Mouse (Mus musculus) kidney, embryonic 14.5 days (tissue): ENCODE results near the gene Man1a. TPM values are rescaled to one million over a fixed set of nuclear protein-coding genes. Genes with fewer than 3 reads are reported as not detected.

ENCODE experiments used
- ATAC-seq: fragments of 200-750 bp; cut with Nextera tagmentation; 2 replicates; pipeline ENCODE4 v1.8.0; 2017; ENCODE audit warnings: moderate number of reproducible peaks, mild to moderate bottlenecking, moderate TSS enrichment, moderate library complexity; ENCODE audit not compliant: low FRiP score, low TSS enrichment
- H3K27ac ChIP-seq: fragments of 300-500 bp; sonication (generic); 2 replicates; pipeline ENCODE4 v1.5.1; 2014; ENCODE audit warnings: low read depth, mild to moderate bottlenecking, low read length, moderate library complexity, mixed read lengths
- H3K27me3 ChIP-seq: fragments of 300-500 bp; sonication (generic); 2 replicates; pipeline ENCODE4 v1.6.1; 2014; ENCODE audit warnings: mild to moderate bottlenecking, low read length; ENCODE audit not compliant: control insufficient read depth, insufficient read depth
- H3K36me3 ChIP-seq: fragments of 300-500 bp; sonication (generic); 2 replicates; pipeline ENCODE4 v1.6.1; 2014; ENCODE audit warnings: low read length, mixed read lengths; ENCODE audit not compliant: control insufficient read depth, insufficient read depth
- H3K4me1 ChIP-seq: fragments of 300-500 bp; sonication (generic); 2 replicates; pipeline ENCODE4 v1.6.1; 2014; ENCODE audit warnings: low read length, mixed read lengths; ENCODE audit not compliant: control insufficient read depth, insufficient read depth
- H3K4me2 ChIP-seq: fragments of 300-500 bp; sonication (generic); replicated peaks from 2 replicates; pipeline ENCODE4 v1.6.1; 2014; ENCODE audit warnings: low read depth, mild to moderate bottlenecking, low read length
- H3K4me3 ChIP-seq: fragments of 300-500 bp; sonication (generic); 2 replicates; pipeline ENCODE4 v1.5.1; 2014; ENCODE audit warnings: mild to moderate bottlenecking, low read length
- H3K9ac ChIP-seq: fragments of 300-500 bp; sonication (generic); 2 replicates; pipeline ENCODE4 v1.6.1; 2014; ENCODE audit warnings: low read depth, mild to moderate bottlenecking, low read length, moderate library complexity
- H3K9me3 ChIP-seq: fragments of 300-500 bp; sonication (generic); 2 replicates; pipeline ENCODE4 v1.6.1; 2016; ENCODE audit warnings: low read length; ENCODE audit not compliant: control insufficient read depth
- WGBS: fragments of 180-500 bp; shearing (Covaris S2); extraction: QIAGEN DNeasy Blood & Tissue Kit; methylation state at CpG from one replicate; pipeline ENCODE4 v1.1.7; 2014; 5-methylcytosine and 5-hydroxymethylcytosine counted together
- polyA plus RNA-seq: library from polyadenylated mRNA; unstranded; fragments of >200 nt; fragmentation: Nextera tagmentation; extraction: Ambion mirVana; gene quantifications from 2 replicates; pipeline ENCODE4 v1.2.1, GENCODE M21; 2014

The Man1a gene
- polyA plus RNA-seq, 1 experiment from 2014 or later, result 13.9 TPM

DNA sequence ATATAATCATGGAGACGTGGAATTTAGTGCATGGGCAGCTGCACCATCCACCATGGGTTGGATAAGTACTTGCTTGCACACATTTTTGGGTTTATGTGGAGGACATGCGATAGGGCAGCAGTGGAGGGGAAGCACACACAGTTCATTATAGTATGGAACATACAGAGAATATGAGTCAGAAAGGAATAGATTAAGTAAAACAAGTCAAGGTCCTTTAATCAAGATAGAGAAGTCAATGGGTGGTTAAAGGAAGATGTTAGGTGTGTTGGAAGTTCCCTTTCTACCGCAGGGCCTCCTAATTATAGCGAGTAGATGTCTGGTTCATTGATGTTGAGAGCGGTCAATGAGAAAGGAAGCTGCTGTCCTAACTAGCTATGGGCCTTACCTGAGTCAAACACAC, 91.5 kb downstream of the Man1a start:
- Histone ChIP-seq H3K4me2 (no peak overlapping the region), H3K9ac (no peak overlapping the region), H3K27me3 (no peaks in the 10 kb centered on the region), H3K36me3 (no peaks in the 10 kb centered on the region), H3K27ac (no peak overlapping the region), H3K4me3 (no peak overlapping the region), H3K9me3 (no peaks in the 10 kb centered on the region), H3K4me1 (no peaks in the 10 kb centered on the region)
- no peak for ATAC-seq
- WGBS, result 95% methylated on average over 5 of the region's 5 CpGs

GRCm38 (mm10) chr10:53984086-53984485, 92.3 kb downstream of the Man1a start:
- ATAC-seq, result no peak
- H3K36me3 ChIP-seq, result no peaks in the 10 kb centered on the region
- H3K27me3 ChIP-seq, result no peaks in the 10 kb centered on the region
- no peaks in the 10 kb centered on the region for H3K4me1 ChIP-seq
- WGBS, result 64% methylated on average over 3 of the region's 3 CpGs
- H3K4me3 ChIP-seq, result no peak overlapping the region
- H3K27ac ChIP-seq, result no peak overlapping the region
- no peak overlapping the region for H3K9ac ChIP-seq
- H3K4me2 ChIP-seq, result no peak overlapping the region
- H3K9me3 ChIP-seq, result no peaks in the 10 kb centered on the region

GRCm38 (mm10) chr10:53978647-53979046, 97.8 kb downstream of the Man1a start:
- H3K9me3 ChIP-seq, result no peaks in the 10 kb centered on the region
- H3K4me3 ChIP-seq, result no peak overlapping the region
- 46% methylated on average over 1 of the region's 1 CpGs for WGBS
- H3K27ac ChIP-seq, result no peak overlapping the region
- no peaks in the 10 kb centered on the region for H3K36me3 ChIP-seq
- H3K27me3 ChIP-seq, result no peaks in the 10 kb centered on the region
- no peaks in the 10 kb centered on the region for H3K4me1 ChIP-seq
- no peak overlapping the region for H3K9ac ChIP-seq
- H3K4me2 ChIP-seq, result no peak overlapping the region
- ATAC-seq, result no peak

DNA sequence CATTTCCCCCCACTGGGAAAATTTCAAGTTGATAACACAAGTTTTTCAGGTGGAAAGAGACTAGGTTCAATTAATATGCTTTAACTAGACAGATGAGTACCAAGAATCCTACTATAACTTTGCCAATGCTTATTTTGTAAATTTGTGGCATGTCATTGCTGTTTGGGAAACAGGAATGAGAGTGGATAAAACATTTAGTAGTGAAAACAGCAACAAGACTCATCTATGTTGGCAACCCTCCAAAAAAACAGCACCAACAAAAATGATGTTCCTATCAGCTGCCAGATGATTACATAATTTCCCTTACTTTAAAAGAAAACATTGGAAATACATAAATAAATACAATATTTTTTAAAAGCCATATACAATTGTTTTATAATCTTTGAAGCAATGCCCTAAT, 102.2 kb downstream of the Man1a start:
- no peak for ATAC-seq
- no peak overlapping the region for H3K27ac ChIP-seq

DNA sequence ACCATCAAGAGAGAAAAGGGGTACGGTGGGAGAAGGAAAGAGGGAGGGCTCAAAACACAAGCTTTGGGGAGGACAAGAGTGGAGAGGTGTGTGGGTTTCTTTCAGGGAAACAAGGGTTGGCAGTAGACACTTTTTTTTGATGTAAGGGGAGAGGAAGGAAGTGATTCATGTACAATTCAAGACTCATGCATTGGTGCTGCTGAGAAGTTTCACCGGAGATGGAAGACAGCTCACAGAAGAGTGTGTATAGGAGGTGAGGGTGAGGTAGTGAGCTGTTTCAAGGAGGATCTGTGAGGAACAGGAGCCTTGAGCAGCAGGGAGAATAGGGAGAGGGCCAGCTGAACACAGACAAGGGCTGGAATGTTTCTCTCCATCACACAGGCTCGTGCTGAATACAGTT, 116.7 kb downstream of the Man1a start:
- Histone ChIP-seq H3K9me3 (no peaks in the 10 kb centered on the region), H3K27me3 (no peaks in the 10 kb centered on the region), H3K9ac (no peak overlapping the region), H3K36me3 (no peaks in the 10 kb centered on the region), H3K4me2 (no peak overlapping the region), H3K27ac (no peak overlapping the region), H3K4me3 (no peak overlapping the region), H3K4me1 (no peaks in the 10 kb centered on the region)
- ATAC-seq, result no peak
- WGBS, result 76% methylated on average over 3 of the region's 3 CpGs

More for the DNA sequence above, 102.2 kb downstream of the Man1a start:
- no peak overlapping the region for H3K4me3 ChIP-seq
- H3K9ac ChIP-seq, result no peak overlapping the region
- H3K27me3 ChIP-seq, result no peaks in the 10 kb centered on the region
- no peaks in the 10 kb centered on the region for H3K36me3 ChIP-seq
- no peaks in the 10 kb centered on the region for H3K4me1 ChIP-seq
- no peaks in the 10 kb centered on the region for H3K9me3 ChIP-seq
- no peak overlapping the region for H3K4me2 ChIP-seq

- ATAC-seq, result no peak
- 79% methylated on average over 7 of the region's 7 CpGs for WGBS
- no peak overlapping the region for H3K9ac ChIP-seq
- H3K4me1 ChIP-seq, result no peaks in the 10 kb centered on the region
- no peak overlapping the region for H3K4me3 ChIP-seq
- H3K4me2 ChIP-seq, result no peak overlapping the region
- no peak overlapping the region for H3K27ac ChIP-seq
- H3K36me3 ChIP-seq, result no peaks in the 10 kb centered on the region
- no peaks in the 10 kb centered on the region for H3K27me3 ChIP-seq
- H3K9me3 ChIP-seq, result no peaks in the 10 kb centered on the region
These were observed 134.8 kb downstream of the Man1a start for GRCm38 (mm10) chr10:53941597-53941996.

DNA sequence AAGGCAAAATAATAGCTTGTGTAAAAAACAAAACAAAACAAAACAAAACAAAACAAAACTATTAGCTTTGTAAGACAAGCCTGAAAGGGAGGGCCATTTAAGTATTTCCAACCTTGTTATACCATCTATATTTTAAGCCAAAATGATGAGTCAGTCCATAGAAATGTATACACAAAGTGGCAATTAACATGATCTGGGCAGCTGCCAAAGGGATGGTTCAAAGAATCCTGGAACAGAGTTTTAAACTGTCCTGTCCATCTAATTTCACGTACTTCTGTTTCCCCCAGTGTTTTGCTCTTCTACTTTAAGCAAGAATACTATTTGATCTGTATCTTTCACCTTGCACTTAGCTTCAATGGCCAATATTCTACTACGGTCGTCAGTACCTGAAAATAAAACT, 138.2 kb downstream of the Man1a start:
- ATAC-seq, result no peak
- WGBS, result 86% methylated on average over 3 of the region's 3 CpGs

GRCm38 (mm10) chr10:53936078-53936477, 140.3 kb downstream of the Man1a start:
- ATAC-seq, result no peak
- Histone ChIP-seq H3K27me3 (no peaks in the 10 kb centered on the region), H3K9ac (no peak overlapping the region), H3K27ac (no peak overlapping the region), H3K4me2 (no peak overlapping the region), H3K36me3 (no peaks in the 10 kb centered on the region; the same call in 1 of the 2 replicates), H3K4me3 (no peak overlapping the region), H3K4me1 (no peaks in the 10 kb centered on the region), H3K9me3 (no peaks in the 10 kb centered on the region)
- WGBS, result 94% methylated on average over 3 of the region's 3 CpGs

More for the DNA sequence above, 138.2 kb downstream of the Man1a start:
- Histone ChIP-seq H3K4me2 (no peak overlapping the region), H3K4me1 (no peaks in the 10 kb centered on the region), H3K4me3 (no peak overlapping the region), H3K9me3 (no peaks in the 10 kb centered on the region), H3K9ac (no peak overlapping the region), H3K36me3 (no peaks in the 10 kb centered on the region; the same call in 1 of the 2 replicates), H3K27me3 (no peaks in the 10 kb centered on the region), H3K27ac (no peak overlapping the region)

DNA sequence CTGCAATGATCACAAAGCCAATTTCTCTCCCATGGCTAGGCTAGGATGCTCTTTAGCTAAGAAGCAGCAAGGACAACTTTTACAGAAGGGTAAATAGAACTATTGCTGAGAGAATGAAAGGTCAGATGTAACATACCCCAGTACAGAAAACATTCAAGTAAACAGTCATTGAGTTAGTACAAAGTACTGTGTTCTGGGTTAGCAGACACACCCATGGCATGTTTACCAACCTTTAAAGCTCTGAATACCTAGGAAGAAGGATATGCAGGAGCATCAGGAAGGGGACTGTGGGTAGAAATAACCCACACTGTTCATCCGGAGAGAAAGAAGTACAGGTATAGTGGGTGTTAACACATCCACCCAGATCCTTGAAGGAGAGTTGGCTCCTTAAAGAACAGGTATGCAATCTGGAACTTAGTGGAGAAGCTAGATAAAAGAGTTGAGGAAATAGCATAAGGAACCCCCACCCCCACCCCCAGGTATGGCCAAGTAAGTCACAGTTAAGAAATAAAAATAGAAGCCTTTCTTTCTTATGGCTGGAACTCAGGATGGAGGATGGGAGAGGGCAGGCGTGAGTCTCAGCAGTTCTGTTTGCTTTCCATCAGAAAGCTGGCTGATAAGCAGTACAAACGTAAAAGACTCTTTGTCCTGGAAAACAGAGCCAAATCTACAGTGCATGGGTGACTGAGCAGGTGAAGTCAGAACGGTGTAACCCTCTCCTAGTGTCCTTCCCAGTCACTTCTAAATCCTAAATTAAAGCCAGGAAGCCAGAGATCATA, 146.5 kb downstream of the Man1a start:
- Histone ChIP-seq H3K4me3 (no peak overlapping the region), H3K27ac (no peak overlapping the region), H3K9ac (no peak overlapping the region), H3K4me1 (no peaks in the 10 kb centered on the region), H3K4me2 (no peak overlapping the region), H3K27me3 (no peaks in the 10 kb centered on the region), H3K9me3 (no peaks in the 10 kb centered on the region), H3K36me3 (no peaks in the 10 kb centered on the region; the same call in 1 of the 2 replicates)
- WGBS, result 36% methylated on average over 4 of the region's 4 CpGs
- ATAC-seq, result no peak
